Mouse (Mus musculus) thymus, postnatal 36 days (tissue): ENCODE data around the gene Usp25.

Experiments
- DNase-seq, 2 experiments: peaks; one replicate each; pipeline ENCODE4 v3.0.0; 2022; ENCODE audit warnings: mixed read lengths in 2 of 2

Gene Usp25

DNA sequence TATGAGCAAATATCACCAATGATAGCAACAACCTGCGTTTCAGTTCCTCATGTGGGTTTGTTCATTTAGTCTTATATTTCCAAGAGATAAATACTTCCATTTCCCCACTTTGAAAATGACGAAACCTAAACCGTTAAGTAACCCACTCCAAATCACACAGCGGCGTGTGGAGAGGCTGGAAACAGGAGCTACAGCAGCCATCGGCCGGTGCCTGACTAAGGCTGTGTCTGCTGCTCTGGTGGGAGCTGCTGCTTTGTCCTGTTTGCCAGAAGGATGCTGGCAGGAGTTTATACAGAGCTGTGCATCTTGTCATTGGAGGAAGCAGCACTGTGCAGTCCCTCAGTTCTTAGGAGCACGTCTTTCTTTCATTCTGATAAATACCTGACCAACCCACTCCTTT is 21.2 kb downstream of the Usp25 start:
- no peak for DNase-seq

- DNase-seq: no peak
These were observed 28.1 kb downstream of the Usp25 start for GRCm38 (mm10) chr16:77041573-77041972.

GRCm38 (mm10) chr16:77043499-77043898 is 30.0 kb downstream of the Usp25 start:
- DNase-seq: no peak

DNA sequence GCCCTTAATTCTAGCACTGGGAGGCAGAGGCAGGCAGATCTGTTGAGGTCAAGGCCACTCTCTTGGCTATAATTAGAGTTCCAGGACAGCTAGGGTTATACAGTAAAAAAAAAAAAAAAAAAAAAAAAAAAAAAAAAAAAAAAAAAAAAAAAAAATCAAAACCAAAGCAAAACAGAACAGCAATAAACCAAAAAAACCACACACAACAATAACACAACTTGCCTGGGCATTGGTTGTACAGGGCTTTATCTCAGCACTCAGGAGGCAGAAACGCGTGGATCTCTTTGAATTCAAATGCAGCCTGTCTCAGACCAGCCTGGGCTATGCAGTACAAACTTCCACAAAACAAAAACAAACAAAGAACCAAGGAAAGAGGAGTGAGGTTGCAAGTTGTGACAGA is 40.7 kb downstream of the Usp25 start:
- no peak for DNase-seq

GRCm38 (mm10) chr16:77055519-77056159 is 42.1 kb downstream of the Usp25 start:
- no peak for DNase-seq

- DNase-seq: no peak
These were observed 42.6 kb downstream of the Usp25 start for GRCm38 (mm10) chr16:77056160-77056520.

DNA sequence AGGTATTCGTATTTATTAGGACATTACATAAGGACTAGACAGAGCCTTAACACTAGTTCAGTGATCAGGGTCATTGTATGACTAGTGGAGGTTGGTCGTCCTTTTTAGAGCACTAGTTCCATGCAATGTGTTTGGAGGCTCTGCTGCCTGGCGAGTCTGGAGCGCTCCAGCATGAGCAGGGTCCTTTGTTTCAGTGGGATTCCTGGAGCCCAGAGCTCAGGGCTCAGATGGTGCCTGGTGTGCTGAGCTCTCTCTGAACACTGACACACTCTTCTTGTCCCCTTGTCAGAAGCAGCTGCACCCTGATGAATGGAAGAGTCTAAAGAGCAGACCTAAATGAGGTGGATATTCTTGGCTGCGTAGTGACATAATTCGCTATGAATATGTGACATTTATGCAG is 45.1 kb downstream of the Usp25 start:
- DNase-seq: no peak

DNA sequence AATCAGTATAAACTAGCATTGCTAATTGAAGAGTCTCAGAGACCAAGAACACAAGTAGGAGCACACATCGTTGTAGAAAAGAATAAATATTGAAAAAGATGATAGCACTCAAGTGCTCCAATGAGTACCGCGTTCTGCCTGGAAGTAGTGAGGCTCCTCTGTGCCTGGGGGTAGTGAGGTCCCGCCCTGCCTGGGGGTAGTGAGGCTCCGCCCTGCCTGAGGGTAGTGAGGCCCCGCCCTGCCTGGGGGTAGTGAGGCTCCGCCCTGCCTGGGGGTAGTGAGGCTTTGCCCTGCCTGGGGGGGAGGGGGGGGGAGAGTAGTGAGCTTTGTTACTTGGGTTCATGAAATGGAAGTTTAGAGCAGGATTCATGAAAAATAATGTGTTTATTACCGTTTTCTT is 46.7 kb downstream of the Usp25 start:
- DNase-seq: peak; percentile 77 to 90

DNA sequence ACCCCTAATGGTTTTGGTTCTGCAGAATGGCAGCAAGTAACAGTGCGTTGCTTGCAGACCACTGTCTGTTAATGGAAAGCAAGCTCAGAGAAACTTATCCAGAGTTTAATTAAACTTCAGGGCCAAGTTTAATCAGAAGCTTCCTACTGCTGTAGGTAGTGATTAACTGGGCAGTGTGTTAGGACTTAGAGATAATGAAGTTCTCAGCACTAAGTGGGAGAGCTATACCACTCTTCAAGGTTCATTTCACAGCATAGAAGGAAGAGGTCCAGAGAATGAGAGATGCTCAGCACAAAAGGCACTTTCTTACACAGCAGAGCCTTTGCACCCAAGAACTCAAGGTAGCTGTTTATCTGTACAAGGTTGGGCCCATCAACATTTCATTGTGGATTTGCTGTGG is 50.4 kb downstream of the Usp25 start:
- no peak for DNase-seq

- no peak for DNase-seq
These were observed 63.6 kb downstream of the Usp25 start for GRCm38 (mm10) chr16:77076954-77077735.

DNA sequence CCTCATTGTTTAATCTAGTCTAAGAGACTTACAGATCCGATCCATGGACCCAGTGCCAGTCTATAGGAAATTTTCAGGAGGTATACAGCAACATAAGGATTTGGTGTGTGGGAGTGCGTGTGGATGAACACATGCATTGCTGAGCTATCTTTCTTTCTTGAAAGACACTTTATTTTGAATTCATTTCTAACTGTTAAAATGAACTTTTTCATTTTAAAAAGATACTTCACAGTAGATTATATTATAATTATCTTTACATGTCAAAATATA is 64.2 kb downstream of the Usp25 start:
- no peak for DNase-seq

DNA sequence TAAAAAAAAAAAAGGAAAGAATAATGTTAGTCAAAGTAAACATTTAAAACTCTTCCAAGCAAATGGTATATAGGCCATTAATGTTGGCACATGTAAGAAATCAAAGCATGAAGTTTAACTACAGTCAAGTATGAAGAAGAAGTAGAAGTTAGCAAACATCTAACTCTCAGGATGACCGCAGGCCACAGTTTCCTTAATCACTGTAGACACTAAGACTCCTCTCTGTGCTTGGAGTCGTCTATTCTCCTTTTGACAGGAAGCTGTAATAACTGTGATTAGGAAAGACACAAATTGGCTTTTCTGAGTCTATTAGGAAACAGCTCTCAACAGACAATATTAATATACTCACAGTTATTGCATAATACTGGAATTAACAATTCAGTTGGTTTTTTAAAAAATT is 70.6 kb downstream of the Usp25 start:
- no peak for DNase-seq

DNA sequence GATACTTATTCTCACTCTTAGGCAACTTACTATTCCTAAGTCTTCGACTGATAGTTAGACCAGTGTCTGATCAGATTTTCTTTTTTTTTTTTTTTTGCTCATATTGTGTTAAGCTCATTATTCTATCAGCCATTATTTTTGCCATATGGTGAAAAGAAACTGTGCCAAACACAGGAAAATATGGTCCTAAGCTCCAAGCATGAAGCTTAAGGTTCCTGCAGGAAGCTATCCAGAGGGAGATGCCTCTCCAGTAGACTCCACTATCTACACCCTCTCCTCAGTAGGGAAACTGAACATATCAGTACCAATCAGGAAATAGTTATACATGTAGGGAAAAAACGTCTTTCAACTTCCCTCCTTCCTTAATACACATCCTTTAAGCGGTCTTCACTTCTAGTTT is 76.3 kb downstream of the Usp25 start:
- no peak for DNase-seq

- DNase-seq: no peak
These were observed 80.0 kb downstream of the Usp25 start for GRCm38 (mm10) chr16:77093526-77093925.

- DNase-seq: no peak
These were observed 81.6 kb downstream of the Usp25 start for GRCm38 (mm10) chr16:77095017-77095551.

DNA sequence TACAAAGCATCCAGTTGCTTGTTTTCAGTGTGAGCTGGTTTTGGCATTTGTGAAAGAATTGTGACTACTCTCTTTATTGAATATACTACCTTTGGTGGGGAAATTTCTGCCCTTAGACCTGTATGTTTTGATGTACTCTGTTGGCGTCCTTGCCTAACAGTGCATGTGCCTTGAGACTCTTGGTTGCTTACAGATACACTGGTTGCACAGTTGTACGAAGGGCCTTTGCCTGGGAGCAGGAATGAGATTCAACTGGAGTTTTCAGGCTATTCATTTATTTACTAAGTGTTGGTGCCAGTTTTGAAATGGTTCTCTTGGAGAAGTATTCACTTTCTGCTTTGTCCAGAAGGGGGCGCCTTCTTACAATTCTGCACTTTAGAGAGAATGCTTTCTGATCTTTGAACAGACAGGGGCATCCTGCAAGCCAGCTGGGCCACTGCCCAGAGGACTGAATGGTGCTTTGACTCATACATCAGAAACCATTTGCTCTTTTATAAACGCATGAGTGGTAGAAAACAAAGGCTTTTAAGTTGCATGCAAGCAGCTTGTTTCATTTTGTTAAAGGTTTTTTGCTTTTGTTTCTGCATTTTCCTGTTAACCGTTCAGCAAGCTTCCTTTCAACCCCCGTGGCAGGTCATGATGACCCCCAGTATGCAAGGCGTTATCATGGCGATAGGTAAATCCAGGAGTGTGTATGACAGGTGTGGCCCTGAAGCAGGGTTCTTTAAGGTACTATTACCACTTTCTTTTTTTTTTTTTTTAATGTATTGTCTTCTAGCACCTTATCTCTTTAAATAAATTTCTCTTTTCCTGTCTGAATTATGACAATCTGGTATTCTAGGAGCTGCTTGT is 85.7 kb downstream of the Usp25 start:
- DNase-seq: peak in 1 of 2 experiments; percentile 25

DNA sequence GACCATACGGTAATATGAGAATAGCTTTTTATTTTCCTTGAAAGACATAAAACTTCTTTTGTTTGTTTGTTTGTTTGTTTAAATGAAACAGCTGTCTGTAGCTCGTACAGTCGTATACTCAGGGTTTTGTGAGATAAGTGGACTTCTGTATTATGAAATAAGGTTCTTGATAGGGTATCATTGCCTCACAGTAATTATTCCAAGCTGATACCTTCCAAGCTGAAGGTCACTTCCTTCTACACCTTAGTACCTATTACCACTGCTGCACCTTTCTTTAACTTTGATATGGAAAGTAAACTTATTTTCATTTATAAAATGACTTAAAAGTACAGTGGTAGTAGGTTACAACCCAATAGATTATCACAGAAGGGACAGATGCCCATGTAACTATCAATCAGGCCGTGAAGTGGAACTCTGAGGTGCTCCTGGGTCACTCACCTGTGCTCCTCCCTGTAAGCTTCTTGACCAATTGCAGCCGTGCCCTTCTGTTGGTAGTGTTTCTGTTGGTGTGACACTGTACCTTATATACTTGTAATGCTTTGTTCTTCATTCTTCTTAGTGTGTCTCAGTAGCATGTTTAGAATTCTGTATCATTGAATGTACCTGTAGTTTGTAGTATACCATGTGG is 90.2 kb downstream of the Usp25 start:
- DNase-seq: no peak

- no peak for DNase-seq
These were observed 97.8 kb downstream of the Usp25 start for GRCm38 (mm10) chr16:77111268-77111667.

DNA sequence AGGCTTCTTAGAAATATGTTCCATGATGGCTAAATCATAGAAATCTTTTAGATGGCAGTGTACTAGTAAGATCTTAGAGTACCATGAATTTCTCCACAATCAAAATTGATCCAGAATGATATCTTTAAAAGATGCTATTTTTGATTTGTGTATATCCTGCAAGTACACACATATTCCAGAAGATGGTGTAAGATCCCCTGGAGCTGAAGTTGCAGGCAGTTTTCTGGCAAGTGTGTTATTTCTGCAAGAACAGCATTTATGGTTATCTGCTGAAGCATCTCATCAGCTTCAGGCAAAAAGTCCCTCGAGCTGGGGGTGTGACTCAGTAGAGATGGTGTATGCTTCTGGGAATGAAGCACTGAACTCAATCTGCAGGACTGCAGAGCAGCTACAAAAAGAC is 112.4 kb downstream of the Usp25 start:
- no peak for DNase-seq

- no peak for DNase-seq
These were observed 115.2 kb downstream of the Usp25 start for GRCm38 (mm10) chr16:77128683-77129082.

DNA sequence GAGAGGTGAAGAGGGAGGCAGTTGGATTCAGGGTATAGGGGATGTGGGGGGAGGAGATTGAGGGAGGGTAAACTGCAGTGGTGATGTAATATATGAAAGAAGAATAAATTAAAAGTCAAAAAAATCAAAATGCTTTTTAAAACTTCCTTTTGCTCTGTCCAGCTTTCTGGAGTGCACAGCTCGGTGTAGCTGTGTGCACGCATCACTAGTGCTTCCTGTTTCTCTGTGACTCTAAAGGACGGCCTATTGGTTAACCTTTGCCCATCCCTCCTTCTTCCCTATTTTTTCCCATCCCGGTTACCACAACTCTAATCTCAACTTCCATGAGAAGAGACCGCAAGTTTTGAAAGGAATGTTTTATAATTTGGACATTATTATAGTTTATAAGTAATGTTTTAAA is 119.5 kb downstream of the Usp25 start:
- DNase-seq: no peak

DNA sequence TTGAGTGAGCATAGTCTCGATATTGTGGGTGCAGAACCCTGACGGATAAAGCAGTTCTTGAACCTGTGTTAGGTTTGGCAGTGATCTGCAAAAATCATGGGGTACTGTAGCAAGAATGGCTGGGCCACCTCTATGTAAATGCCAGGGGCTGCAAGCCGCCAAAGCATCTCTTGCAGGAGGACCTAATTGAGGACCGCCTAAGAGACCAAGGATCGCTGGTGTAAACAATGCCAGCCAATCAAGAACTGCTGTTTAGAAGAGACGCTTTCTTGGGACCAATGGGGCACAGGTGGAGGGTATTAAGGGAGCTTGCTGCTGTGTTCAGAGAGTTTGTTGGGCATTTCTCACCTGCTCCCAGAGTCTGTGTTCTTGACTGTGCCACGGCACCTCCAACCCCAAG is 127.1 kb downstream of the Usp25 start:
- no peak for DNase-seq

DNA sequence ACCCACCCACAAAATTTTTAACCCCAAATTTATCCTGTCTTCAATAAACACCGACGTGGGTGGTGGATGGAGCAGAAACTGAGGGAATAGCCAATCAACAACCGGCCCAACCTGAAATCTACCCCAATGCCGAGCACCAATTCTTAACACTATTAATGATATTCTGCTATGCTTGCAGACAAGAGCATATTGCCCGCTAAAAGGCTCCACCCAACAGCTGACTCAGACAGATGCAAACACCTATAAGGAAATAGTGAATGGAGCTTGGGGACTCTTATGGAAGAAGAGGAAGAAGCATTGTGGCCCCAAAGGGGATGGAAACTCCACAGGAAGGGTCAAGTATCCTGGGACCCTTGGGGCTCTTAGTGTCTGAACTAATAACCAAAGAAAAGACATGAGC is 133.3 kb downstream of the Usp25 start:
- DNase-seq: no peak
